Mouse (Mus musculus) spleen, adult 2 months (tissue): ENCODE data around the gene F830045P16Rik. TPM values are rescaled to one million over a fixed set of nuclear protein-coding genes. Genes with fewer than 3 reads are reported as not detected.

Source experiments
- DNase-seq, 2 experiments: peaks; one replicate each; pipeline versions ENCODE4 v3.0.0 to v3.0.0-alpha.2; 2012 to 2021; ENCODE audit warnings: low spot score in 2 of 2, low read depth in 1 of 2
- H3K27ac ChIP-seq: fragments of 200-500 bp; 2 replicates; pipeline ENCODE4 v1.5.1; 2012; ENCODE audit warnings: low read length, inconsistent platforms; ENCODE audit not compliant: insufficient read depth
- H3K27me3 ChIP-seq: fragments of 200-500 bp; 2 replicates; pipeline ENCODE4 v1.6.1; 2012; ENCODE audit warnings: mild to moderate bottlenecking, moderate library complexity, low read length, inconsistent platforms; ENCODE audit not compliant: control insufficient read depth, insufficient read depth
- H3K36me3 ChIP-seq: fragments of 200-500 bp; 2 replicates; pipeline ENCODE4 v1.6.1; 2012; ENCODE audit warnings: mild to moderate bottlenecking, low read length, inconsistent platforms; ENCODE audit not compliant: control insufficient read depth, insufficient read depth
- H3K4me1 ChIP-seq: fragments of 200-500 bp; 2 replicates; pipeline ENCODE4 v1.6.1; 2011; ENCODE audit warnings: inconsistent platforms; ENCODE audit not compliant: control insufficient read depth, insufficient read depth, insufficient read length
- H3K4me3 ChIP-seq: fragments of 200-500 bp; 2 replicates; pipeline ENCODE4 v1.5.1; 2011; ENCODE audit warnings: mild to moderate bottlenecking, inconsistent platforms; ENCODE audit not compliant: insufficient read depth, insufficient read length; ENCODE audit errors: extremely low read depth
- CTCF ChIP-seq: fragments of 200-500 bp; IDR thresholded peaks from 2 replicates; pipeline ENCODE4 v1.5.1; 2011; ENCODE audit warnings: mild to moderate bottlenecking, inconsistent platforms; ENCODE audit not compliant: insufficient read depth, insufficient read length, insufficient replicate concordance; ENCODE audit errors: extremely low read depth
- POLR2A ChIP-seq: fragments of 200-500 bp; IDR thresholded peaks from 2 replicates; pipeline ENCODE4 v1.6.1; 2011; ENCODE audit warnings: low read depth, low read length, inconsistent platforms
- WGBS: fragments of 180-500 bp; shearing (Covaris S2); methylation state at CpG from one replicate; pipeline ENCODE4 v1.1.7; 2018; 5-methylcytosine and 5-hydroxymethylcytosine counted together
- polyA plus RNA-seq: library from polyadenylated mRNA; depleted of rRNA; stranded (reverse); fragments of >200 nt; gene quantifications from 2 replicates; pipeline ENCODE4 v1.2.3, GENCODE M21; 2012

F830045P16Rik gene
- polyA plus RNA-seq, 1 experiment = 0.07 TPM

GRCm38 (mm10) chr2:129537926-129538325, 1.5 kb upstream of the F830045P16Rik start:
- no peak for DNase-seq
- no peaks in the 10 kb centered on the region for H3K36me3 ChIP-seq
- no peak for TF ChIP-seq POLR2A
- no peak for TF ChIP-seq CTCF
- H3K27ac ChIP-seq = no peak overlapping the region
- H3K4me1 ChIP-seq = no peaks in the 10 kb centered on the region
- H3K27me3 ChIP-seq = no peaks in the 10 kb centered on the region
- 82% methylated on average over 4 of the region's 4 CpGs for WGBS
- H3K4me3 ChIP-seq = no peak overlapping the region

- H3K27me3 ChIP-seq = no peaks in the 10 kb centered on the region
- no peak for DNase-seq
- no peaks in the 10 kb centered on the region for H3K4me1 ChIP-seq
- TF ChIP-seq POLR2A = no peak
- TF ChIP-seq CTCF = no peak
- H3K4me3 ChIP-seq = no peak overlapping the region
- WGBS = 71% methylated on average over 7 of the region's 7 CpGs
- H3K36me3 ChIP-seq = no peaks in the 10 kb centered on the region
- no peak overlapping the region for H3K27ac ChIP-seq
Measured at GRCm38 (mm10) chr2:129537360-129537759, 958 bp upstream of the F830045P16Rik start.

GRCm38 (mm10) chr2:129536926-129537325, 524 bp upstream of the F830045P16Rik start:
- WGBS = 97% methylated on average over 1 of the region's 1 CpGs
- DNase-seq = no peak
- TF ChIP-seq CTCF (no peak), POLR2A (no peak)
- H3K36me3 ChIP-seq = no peaks in the 10 kb centered on the region
- no peaks in the 10 kb centered on the region for H3K4me1 ChIP-seq
- no peak overlapping the region for H3K4me3 ChIP-seq
- no peak overlapping the region for H3K27ac ChIP-seq
- no peaks in the 10 kb centered on the region for H3K27me3 ChIP-seq

- H3K27ac ChIP-seq = no peak overlapping the region
- no peak overlapping the region for H3K4me3 ChIP-seq
- no peaks in the 10 kb centered on the region for H3K4me1 ChIP-seq
- DNase-seq = no peak
- TF ChIP-seq POLR2A = no peak
- no peak for TF ChIP-seq CTCF
- 82% methylated on average over 5 of the region's 5 CpGs for WGBS
- H3K27me3 ChIP-seq = no peaks in the 10 kb centered on the region
- no peaks in the 10 kb centered on the region for H3K36me3 ChIP-seq
Measured at GRCm38 (mm10) chr2:129534886-129535591, 1.4 kb downstream of the F830045P16Rik start.

GRCm38 (mm10) chr2:129531890-129532289, 4.5 kb downstream of the F830045P16Rik start:
- TF ChIP-seq POLR2A = no peak
- TF ChIP-seq CTCF = no peak
- no peak for DNase-seq
- Histone ChIP-seq H3K4me3 (no peak overlapping the region), H3K4me1 (no peaks in the 10 kb centered on the region), H3K36me3 (no peaks in the 10 kb centered on the region), H3K27me3 (no peaks in the 10 kb centered on the region), H3K27ac (no peak overlapping the region)
- 84% methylated on average over 2 of the region's 2 CpGs for WGBS

GRCm38 (mm10) chr2:129531102-129531501, 5.3 kb downstream of the F830045P16Rik start:
- Histone ChIP-seq H3K27me3 (no peaks in the 10 kb centered on the region), H3K36me3 (no peaks in the 10 kb centered on the region), H3K4me1 (no peaks in the 10 kb centered on the region), H3K4me3 (no peak overlapping the region), H3K27ac (no peak overlapping the region)
- TF ChIP-seq CTCF (no peak), POLR2A (no peak)
- no peak for DNase-seq
